Mouse (Mus musculus): ENCODE measurements around the gene Cobll1. TPM values are rescaled to one million over a fixed set of nuclear protein-coding genes. Genes with fewer than 3 reads are reported as not detected.

The Cobll1 gene
- total RNA-seq, 2 experiments from 2014 or later, result 0.26 to 1.3 TPM

GRCm38 (mm10) chr2:65116428-65117125 is 122.6 kb downstream of the Cobll1 start:
- no peak for ATAC-seq (replicated peaks; ENCODE audit: low FRiP score, poor library complexity, severe bottlenecking)

DNA sequence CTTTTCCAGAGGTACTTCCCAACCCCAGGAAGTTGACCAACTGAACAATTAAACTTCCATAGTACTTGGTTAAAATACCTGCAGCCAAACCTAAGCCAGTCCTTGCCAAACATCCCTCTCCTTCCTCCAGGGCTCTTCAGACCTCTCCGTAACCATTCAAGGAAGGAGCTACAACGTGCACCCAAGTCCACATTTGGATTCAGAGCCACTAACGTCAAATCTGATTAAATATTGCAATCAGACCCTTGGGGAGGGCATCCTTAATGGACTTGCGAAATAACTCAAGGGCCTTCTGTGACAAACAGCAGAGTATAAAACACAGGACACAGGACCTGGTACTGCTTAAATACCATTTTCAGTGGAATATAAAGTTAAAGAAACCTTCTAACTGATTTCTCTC is 126.0 kb downstream of the Cobll1 start:
- no peak for ATAC-seq (replicated peaks; ENCODE audit: low FRiP score, poor library complexity, severe bottlenecking)

DNA sequence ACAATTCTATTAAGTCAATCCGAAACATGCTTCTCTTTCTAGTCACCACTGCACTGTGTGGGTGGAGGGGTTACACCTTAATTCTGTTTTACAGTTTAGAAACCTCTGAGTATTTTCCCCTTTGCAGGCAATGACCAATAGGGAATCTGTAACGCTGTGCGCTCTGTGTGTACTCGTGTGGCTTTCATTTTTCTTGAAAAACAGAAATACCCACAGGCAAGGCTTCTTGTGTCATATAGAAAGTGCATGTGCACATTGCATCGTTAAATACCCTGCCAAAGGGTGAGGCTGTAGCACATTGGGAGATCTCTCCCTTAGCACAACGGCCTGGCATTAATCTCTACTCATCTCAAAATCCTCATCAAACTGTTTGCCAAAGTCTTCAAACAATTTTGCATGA is 134.6 kb downstream of the Cobll1 start:
- no peak for ATAC-seq (replicated peaks; ENCODE audit: low FRiP score, poor library complexity, severe bottlenecking)

- no peak for ATAC-seq (replicated peaks; ENCODE audit: low FRiP score, poor library complexity, severe bottlenecking)
Observed at GRCm38 (mm10) chr2:65103801-65104200, 135.4 kb downstream of the Cobll1 start.

DNA sequence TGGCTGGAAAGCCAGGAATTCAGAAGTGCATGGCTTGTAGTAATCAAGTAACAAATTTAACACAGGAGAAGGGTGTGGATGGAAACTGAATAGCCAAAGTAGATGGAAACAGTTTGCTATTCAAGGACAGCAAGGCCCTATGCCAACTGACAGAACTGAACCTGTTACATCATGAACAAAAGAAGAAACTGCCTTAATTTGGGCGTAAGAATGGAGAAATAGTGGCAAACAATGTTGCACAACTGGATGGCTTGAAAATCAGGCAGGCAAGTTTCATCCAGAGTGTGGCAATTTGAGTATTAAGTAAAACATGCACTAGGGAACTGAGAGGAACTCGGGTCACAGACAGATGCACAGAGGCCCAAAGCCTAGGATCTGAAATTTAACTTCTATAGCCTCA is 137.8 kb downstream of the Cobll1 start:
- ATAC-seq (replicated peaks; ENCODE audit: low FRiP score, poor library complexity, severe bottlenecking), result no peak

GRCm38 (mm10) chr2:65100001-65100400 is 139.2 kb downstream of the Cobll1 start:
- ATAC-seq (replicated peaks; ENCODE audit: low FRiP score, poor library complexity, severe bottlenecking), result no peak

GRCm38 (mm10) chr2:65095571-65095970 is 143.6 kb downstream of the Cobll1 start:
- no peak for ATAC-seq (replicated peaks; ENCODE audit: low FRiP score, poor library complexity, severe bottlenecking)

GRCm38 (mm10) chr2:65093990-65094389 is 145.2 kb downstream of the Cobll1 start:
- ATAC-seq (replicated peaks; ENCODE audit: low FRiP score, poor library complexity, severe bottlenecking), result no peak

- no peak for ATAC-seq (replicated peaks; ENCODE audit: low FRiP score, poor library complexity, severe bottlenecking)
Observed at GRCm38 (mm10) chr2:65090986-65091385, 148.2 kb downstream of the Cobll1 start.

GRCm38 (mm10) chr2:65087197-65087596 is 152.0 kb downstream of the Cobll1 start:
- no peak for ATAC-seq (replicated peaks; ENCODE audit: low FRiP score, poor library complexity, severe bottlenecking)

DNA sequence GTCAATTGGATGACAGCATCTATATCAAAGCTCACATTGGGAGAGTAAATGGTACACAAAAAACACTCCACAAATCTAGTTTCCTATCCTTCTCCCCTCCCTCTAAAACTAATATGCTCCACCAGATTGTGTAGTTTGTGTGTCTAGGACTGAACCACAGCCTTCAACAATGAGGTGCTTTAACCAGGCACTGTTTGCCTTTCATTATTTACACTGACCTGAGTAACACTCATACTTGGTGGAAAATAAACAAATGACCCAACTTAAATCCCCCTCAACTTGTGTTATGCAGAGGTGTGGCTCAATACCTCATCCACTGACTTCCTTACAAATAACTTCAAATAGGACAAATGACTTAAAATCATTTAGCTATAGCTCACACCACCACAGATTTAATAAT is 155.8 kb downstream of the Cobll1 start:
- no peak for ATAC-seq (replicated peaks; ENCODE audit: low FRiP score, poor library complexity, severe bottlenecking)

DNA sequence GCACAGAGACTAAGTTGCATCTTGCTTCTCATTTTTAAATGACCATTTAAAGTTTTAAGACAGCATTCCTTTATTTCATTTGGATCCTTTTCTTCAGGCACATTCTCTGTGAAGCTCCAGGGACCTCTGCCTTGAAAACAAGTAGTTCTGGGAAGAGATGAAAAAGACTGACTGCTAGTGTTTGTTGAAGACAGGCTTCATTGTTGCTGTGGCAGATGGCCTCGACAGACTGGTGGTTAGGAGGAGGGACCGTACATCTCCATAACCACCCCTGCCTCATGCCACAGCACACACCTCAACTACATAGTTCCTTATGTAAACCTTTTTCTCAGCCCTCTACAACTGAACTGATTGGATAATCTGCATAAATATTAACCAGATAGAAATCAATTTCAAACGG is 161.7 kb downstream of the Cobll1 start:
- no peak for ATAC-seq (replicated peaks; ENCODE audit: low FRiP score, poor library complexity, severe bottlenecking)

- ATAC-seq (replicated peaks; ENCODE audit: low FRiP score, poor library complexity, severe bottlenecking), result no peak
Observed at GRCm38 (mm10) chr2:65075840-65076239, 163.4 kb downstream of the Cobll1 start.

GRCm38 (mm10) chr2:65075431-65075830 is 163.8 kb downstream of the Cobll1 start:
- no peak for ATAC-seq (replicated peaks; ENCODE audit: low FRiP score, poor library complexity, severe bottlenecking)

DNA sequence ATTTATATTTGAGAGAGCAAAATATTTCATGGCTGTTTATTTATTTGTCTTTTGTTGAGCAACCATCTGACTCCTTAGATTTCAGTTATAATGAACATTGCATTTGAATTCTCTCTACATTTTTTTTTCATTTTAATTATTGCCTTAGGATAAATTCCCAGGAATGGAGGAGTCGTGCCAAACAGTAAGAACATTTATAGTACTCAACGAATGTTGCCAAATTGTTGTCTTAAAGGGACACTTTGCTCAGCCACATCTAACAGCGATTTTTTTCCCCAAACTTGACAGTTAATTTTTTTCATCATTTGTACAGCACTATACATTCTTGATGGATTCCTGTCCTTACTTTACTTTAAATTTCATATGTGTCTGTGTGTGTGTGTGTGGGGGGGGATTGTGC is 167.0 kb downstream of the Cobll1 start:
- no peak for ATAC-seq (replicated peaks; ENCODE audit: low FRiP score, poor library complexity, severe bottlenecking)

DNA sequence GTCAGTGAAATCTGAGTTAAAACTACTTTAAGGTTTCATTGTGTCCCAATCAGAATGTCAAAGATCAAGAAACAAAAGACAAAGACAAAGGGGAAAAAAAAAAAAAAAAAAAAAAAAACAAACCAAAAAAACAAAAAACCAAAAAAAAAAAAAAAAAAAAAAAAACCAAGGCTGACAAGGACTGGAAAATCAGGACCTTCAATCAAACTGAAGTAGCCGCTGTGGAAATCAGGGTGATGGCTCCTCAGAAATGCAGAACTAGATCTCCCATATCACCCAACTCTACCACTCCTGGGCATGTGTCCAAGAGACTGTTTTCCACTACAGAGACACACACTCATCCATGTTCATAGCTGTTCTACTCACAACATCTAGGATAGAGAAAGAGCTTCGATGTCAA is 185.4 kb downstream of the Cobll1 start:
- no peak for ATAC-seq (replicated peaks; ENCODE audit: low FRiP score, poor library complexity, severe bottlenecking)

DNA sequence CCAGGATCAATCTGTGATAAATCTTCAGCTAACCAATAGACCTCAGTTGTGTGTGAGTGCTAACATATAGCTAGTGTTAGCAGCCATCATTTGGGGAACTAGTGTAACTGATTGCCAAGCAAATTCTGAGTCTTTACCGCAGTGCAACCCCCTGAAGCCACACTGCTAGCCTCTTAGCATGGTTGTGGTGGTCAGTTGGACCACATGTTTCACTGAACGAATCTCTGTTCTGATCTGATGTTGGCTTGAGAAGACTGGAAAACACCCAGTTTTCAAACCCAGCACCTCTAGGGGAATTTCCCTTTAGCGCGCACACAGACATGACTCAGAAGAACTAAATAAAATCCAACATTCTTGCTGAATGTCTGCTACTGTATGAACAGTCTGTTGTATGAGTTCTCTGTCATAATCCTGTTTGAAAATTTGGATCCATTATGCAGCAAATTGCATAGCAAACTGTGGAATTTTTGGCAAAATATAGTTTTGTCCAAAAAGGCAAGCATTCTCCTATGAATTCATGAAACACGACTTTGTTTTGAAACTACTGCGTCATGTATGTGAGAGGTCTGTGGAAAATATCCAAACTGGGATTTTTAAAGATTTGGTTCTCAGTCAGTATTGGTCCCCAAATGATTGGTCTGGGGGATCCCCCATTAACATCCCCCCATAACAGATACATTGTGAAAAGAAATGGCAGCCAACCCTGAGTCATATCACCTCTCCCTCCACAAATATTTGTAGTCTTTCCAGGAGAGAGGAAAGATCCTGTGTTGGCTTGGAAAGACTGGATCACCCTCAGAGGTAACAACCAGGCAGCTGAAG is 186.8 kb downstream of the Cobll1 start:
- ATAC-seq (replicated peaks; ENCODE audit: low FRiP score, poor library complexity, severe bottlenecking), result no peak

GRCm38 (mm10) chr2:65050776-65051175 is 188.4 kb downstream of the Cobll1 start:
- no peak for ATAC-seq (replicated peaks; ENCODE audit: low FRiP score, poor library complexity, severe bottlenecking)

DNA sequence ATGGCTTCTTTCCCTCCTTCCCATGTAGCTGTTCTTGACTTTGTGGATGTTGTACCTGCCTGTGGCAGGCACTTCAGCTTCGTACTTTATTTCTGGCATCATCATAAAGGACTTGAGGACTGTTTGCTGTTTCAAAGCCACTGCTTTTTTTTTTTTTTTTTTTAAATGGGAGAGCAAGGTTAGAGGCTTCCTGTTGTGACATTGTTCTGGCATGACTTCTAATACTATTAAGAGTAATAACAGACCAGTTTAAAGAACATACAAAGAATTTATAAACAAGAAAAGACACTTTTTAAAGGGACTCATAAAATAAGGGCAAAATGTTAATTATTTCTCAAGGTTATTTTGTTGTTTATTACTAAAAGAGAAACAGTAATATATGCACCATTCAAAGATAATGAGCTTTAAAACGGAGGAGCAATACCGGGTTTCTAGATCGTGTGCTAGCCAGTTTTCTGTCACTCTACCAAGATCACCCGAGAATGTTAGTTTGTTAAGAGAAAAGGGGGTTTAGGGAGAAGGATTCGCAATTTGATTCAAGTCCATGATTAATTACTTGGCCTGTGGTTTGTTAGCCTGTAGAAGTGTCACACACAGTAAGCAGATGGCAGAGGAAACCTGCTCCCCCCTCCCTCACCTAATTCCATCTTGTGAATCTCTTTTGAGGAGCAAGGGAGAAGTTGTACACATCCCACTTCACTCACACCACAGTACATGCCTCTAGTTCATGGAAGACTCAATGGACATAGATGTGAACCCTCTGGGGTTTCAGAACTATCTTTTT is 190.8 kb downstream of the Cobll1 start:
- no peak for ATAC-seq (replicated peaks; ENCODE audit: low FRiP score, poor library complexity, severe bottlenecking)
